Mouse (Mus musculus): ENCODE results near the gene Hmbs. TPM values are rescaled to one million over a fixed set of nuclear protein-coding genes. Genes with fewer than 3 reads are reported as not detected.
"Not testable (repeated sequence)": the region's sequence is repeated elsewhere in the genome, so short reads cannot be mapped to it uniquely, and the experiment has no call there.

The Hmbs gene
- total RNA-seq (2015) (123 and 124 TPM in 2 replicates), total RNA-seq (2017) (46.4 and 55.8 TPM in 2 replicates)

GRCm38 (mm10) chr9:44343781-44344421 lies at the start of gene Hmbs:
Hmbs (minus strand) TSS chr9:44344228.
- peak; percentile 79 for ATAC-seq (replicated peaks; ENCODE audit: poor library complexity)

- peak; percentile 76 for ATAC-seq (replicated peaks; ENCODE audit: poor library complexity)
Measured at GRCm38 (mm10) chr9:44391466-44391865, 47.4 kb upstream of the Hmbs start.

GRCm38 (mm10) chr9:44389273-44389672 lies 45.2 kb upstream of the Hmbs start:
- ATAC-seq (replicated peaks; ENCODE audit: poor library complexity), result peak; percentile 88

- no peak for ATAC-seq (replicated peaks; ENCODE audit: poor library complexity)
Measured at GRCm38 (mm10) chr9:44387221-44387620, 43.2 kb upstream of the Hmbs start.

- no peak for ATAC-seq (replicated peaks; ENCODE audit: poor library complexity)
Measured at GRCm38 (mm10) chr9:44384596-44384995, 40.6 kb upstream of the Hmbs start.

- ATAC-seq (replicated peaks; ENCODE audit: poor library complexity), result no peak
Measured at GRCm38 (mm10) chr9:44379862-44380261, 35.8 kb upstream of the Hmbs start.

GRCm38 (mm10) chr9:44379054-44379834 lies 35.2 kb upstream of the Hmbs start, which contains the start of gene Hyou1:
Hyou1 (plus strand) TSS chr9:44379490.
- ATAC-seq (replicated peaks; ENCODE audit: poor library complexity), result peak; percentile 95

GRCm38 (mm10) chr9:44378153-44378730 lies 34.2 kb upstream of the Hmbs start:
- no peak for ATAC-seq (replicated peaks; ENCODE audit: poor library complexity)

- not testable (repeated sequence) for ATAC-seq (replicated peaks; ENCODE audit: poor library complexity)
Measured at GRCm38 (mm10) chr9:44377335-44377734, 33.3 kb upstream of the Hmbs start.

GRCm38 (mm10) chr9:44376141-44376540 lies 32.1 kb upstream of the Hmbs start:
- ATAC-seq (replicated peaks; ENCODE audit: poor library complexity), result no peak

GRCm38 (mm10) chr9:44373386-44373785 lies 29.4 kb upstream of the Hmbs start:
- ATAC-seq (replicated peaks; ENCODE audit: poor library complexity), result no peak

GRCm38 (mm10) chr9:44364480-44364879 lies 20.5 kb upstream of the Hmbs start:
- ATAC-seq (replicated peaks; ENCODE audit: poor library complexity), result peak; percentile 63

GRCm38 (mm10) chr9:44361931-44362330 lies 17.9 kb upstream of the Hmbs start:
- ATAC-seq (replicated peaks; ENCODE audit: poor library complexity), result not testable (repeated sequence)

- ATAC-seq (replicated peaks; ENCODE audit: poor library complexity), result peak; percentile 94
Measured at GRCm38 (mm10) chr9:44361190-44361917, 17.3 kb upstream of the Hmbs start, which contains the start of gene Vps11. Vps11 (minus strand) TSS chr9:44361670.

GRCm38 (mm10) chr9:44357207-44357606 lies 13.2 kb upstream of the Hmbs start:
- ATAC-seq (replicated peaks; ENCODE audit: poor library complexity), result peak; percentile 70

- no peak for ATAC-seq (replicated peaks; ENCODE audit: poor library complexity)
Measured at GRCm38 (mm10) chr9:44353142-44353541, 9.1 kb upstream of the Hmbs start.

- no peak for ATAC-seq (replicated peaks; ENCODE audit: poor library complexity)
Measured at GRCm38 (mm10) chr9:44352337-44352736, 8.3 kb upstream of the Hmbs start.

- ATAC-seq (replicated peaks; ENCODE audit: poor library complexity), result no peak
Measured at GRCm38 (mm10) chr9:44351396-44351795, 7.4 kb upstream of the Hmbs start.

- peak; percentile 26; the same call in 1 of the 2 replicates for ATAC-seq (replicated peaks; ENCODE audit: poor library complexity)
Measured at GRCm38 (mm10) chr9:44348546-44348945, 4.5 kb upstream of the Hmbs start.

- no peak for ATAC-seq (replicated peaks; ENCODE audit: poor library complexity)
Measured at GRCm38 (mm10) chr9:44347621-44348020, 3.6 kb upstream of the Hmbs start.

- no peak for ATAC-seq (replicated peaks; ENCODE audit: poor library complexity)
Measured at GRCm38 (mm10) chr9:44347166-44347565, 3.1 kb upstream of the Hmbs start.
